Mouse (Mus musculus): ENCODE measurements around the gene Mbd3. TPM values are rescaled to one million over a fixed set of nuclear protein-coding genes. Genes with fewer than 3 reads are reported as not detected.
"Not testable (repeated sequence)": the region's sequence is repeated elsewhere in the genome, so short reads cannot be mapped to it uniquely, and the experiment has no call there.

Gene Mbd3
- total and polyA plus RNA-seq, 2 experiments from 2014 or later: 50.4 to 175 TPM

GRCm38 (mm10) chr10:80351896-80352295 lies 47.5 kb downstream of the Mbd3 start:
- H3K36me3 ChIP-seq (ENCODE audit: insufficient read depth, low read length): no peaks in the 10 kb centered on the region
- 25% methylated on average over 11 of the region's 11 CpGs for WGBS
- ATAC-seq (no peak), DNase-seq (ENCODE audit: low spot score) (no peak)
- TF ChIP-seq CTCF (IDR thresholded peaks at IDR 0.05; ENCODE audit: low read depth): no peak
- H3K9ac ChIP-seq (replicated peaks; ENCODE audit: low read length): no peak overlapping the region
- peaks cover 64% of the 10 kb centered on the region for H3K27me3 ChIP-seq (ENCODE audit: insufficient read depth, low read length)
- no peak overlapping the region for H3K27ac ChIP-seq
- H3K4me2 ChIP-seq (ENCODE audit: low read depth, low read length): no peak overlapping the region
- H3K9me3 ChIP-seq (ENCODE audit: low read length): no peaks in the 10 kb centered on the region
- no peak overlapping the region for H3K4me3 ChIP-seq (ENCODE audit: low read length)
- H3K4me1 ChIP-seq (ENCODE audit: insufficient read depth, low read length): no peaks in the 10 kb centered on the region; the same call in 1 of the 2 replicates

GRCm38 (mm10) chr10:80350292-80350691 lies 49.1 kb downstream of the Mbd3 start:
- H3K27ac ChIP-seq: no peak overlapping the region
- TF ChIP-seq CTCF (IDR thresholded peaks at IDR 0.05; ENCODE audit: low read depth): peak; percentile 97
- DNase-seq (ENCODE audit: low spot score): peak; percentile 77
- H3K27me3 ChIP-seq (ENCODE audit: insufficient read depth, low read length): peaks cover 54% of the 10 kb centered on the region
- H3K9ac ChIP-seq (replicated peaks; ENCODE audit: low read length): no peak overlapping the region
- H3K4me2 ChIP-seq (ENCODE audit: low read depth, low read length): no peak overlapping the region
- ATAC-seq: peak; percentile 69
- 3% methylated on average over 7 of the region's 7 CpGs for WGBS
- no peaks in the 10 kb centered on the region for H3K9me3 ChIP-seq (ENCODE audit: low read length)
- H3K36me3 ChIP-seq (ENCODE audit: insufficient read depth, low read length): no peaks in the 10 kb centered on the region
- no peaks in the 10 kb centered on the region for H3K4me1 ChIP-seq (ENCODE audit: insufficient read depth, low read length)
- H3K4me3 ChIP-seq (ENCODE audit: low read length): no peak overlapping the region

- no peak overlapping the region for H3K4me2 ChIP-seq (ENCODE audit: low read depth, low read length)
- no peak for TF ChIP-seq CTCF (IDR thresholded peaks at IDR 0.05; ENCODE audit: low read depth)
- WGBS: 18% methylated on average over 26 of the region's 26 CpGs
These were observed 50.4 kb downstream of the Mbd3 start for GRCm38 (mm10) chr10:80348981-80349380.

DNA sequence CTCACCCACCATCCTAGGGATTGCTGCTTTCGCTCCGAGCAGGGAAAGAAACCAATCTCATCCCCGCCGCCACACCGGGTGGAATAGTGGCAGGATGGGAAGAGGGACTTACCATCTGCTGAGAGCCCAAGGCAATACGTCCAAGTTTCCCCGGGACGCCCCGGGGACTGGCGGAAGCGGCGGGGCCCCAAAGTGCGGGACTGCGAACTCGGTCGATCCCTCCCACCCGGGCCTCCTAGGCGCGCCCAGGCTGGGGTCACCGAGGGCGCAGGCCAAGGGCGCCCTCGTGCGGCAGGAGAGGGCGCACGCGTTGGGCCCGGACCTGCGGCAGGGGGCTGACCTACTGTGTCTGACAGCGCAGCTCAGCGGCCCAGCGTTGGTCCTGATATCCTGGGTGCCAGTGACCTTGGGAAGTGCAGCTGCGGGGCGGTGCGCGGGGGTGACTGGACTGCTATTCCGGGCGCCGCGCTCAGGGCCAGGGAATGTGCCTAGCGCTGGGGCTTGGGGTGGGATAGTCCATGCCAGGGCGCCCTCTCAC lies 51.0 kb downstream of the Mbd3 start, which contains the start of gene Adamtsl5:
Gene Adamtsl5 (minus strand): TSS at position 169 of the 538 bp plus-strand sequence.
- peaks cover 64% of the 10 kb centered on the region for H3K27me3 ChIP-seq (ENCODE audit: insufficient read depth, low read length)
- WGBS: 1% methylated on average over 42 of the region's 42 CpGs
- peak within 1 kb of the TSS; percentile 20 for H3K4me3 ChIP-seq (ENCODE audit: low read length)
- H3K9ac ChIP-seq (replicated peaks; ENCODE audit: low read length): no peak within 1 kb of the TSS
- no peaks in the 10 kb centered on the region for H3K9me3 ChIP-seq (ENCODE audit: low read length)
- no peak within 1 kb of the TSS for H3K27ac ChIP-seq
- no peaks in the 10 kb centered on the region; the same call in 1 of the 2 replicates for H3K4me1 ChIP-seq (ENCODE audit: insufficient read depth, low read length)
- no peaks in the 10 kb centered on the region for H3K36me3 ChIP-seq (ENCODE audit: insufficient read depth, low read length)
- ATAC-seq (0 out of 2 replicates have a peak, but pooled peaks have one; percentile 39), DNase-seq (ENCODE audit: low spot score) (peak; percentile 51)
- peak within 1 kb of the TSS; percentile 38 for H3K4me2 ChIP-seq (ENCODE audit: low read depth, low read length)
- peak; percentile 45 for TF ChIP-seq CTCF (IDR thresholded peaks at IDR 0.05; ENCODE audit: low read depth)

More at GRCm38 (mm10) chr10:80348981-80349380, 50.4 kb downstream of the Mbd3 start:
- H3K27me3 ChIP-seq (ENCODE audit: insufficient read depth, low read length): peaks cover 58% of the 10 kb centered on the region
- DNase-seq (ENCODE audit: low spot score) (no peak), ATAC-seq (no peak)
- H3K36me3 ChIP-seq (ENCODE audit: insufficient read depth, low read length): no peaks in the 10 kb centered on the region
- H3K4me3 ChIP-seq (ENCODE audit: low read length): no peak overlapping the region
- H3K27ac ChIP-seq: no peak overlapping the region
- H3K4me1 ChIP-seq (ENCODE audit: insufficient read depth, low read length): no peaks in the 10 kb centered on the region
- no peak overlapping the region for H3K9ac ChIP-seq (replicated peaks; ENCODE audit: low read length)
- H3K9me3 ChIP-seq (ENCODE audit: low read length): no peaks in the 10 kb centered on the region

DNA sequence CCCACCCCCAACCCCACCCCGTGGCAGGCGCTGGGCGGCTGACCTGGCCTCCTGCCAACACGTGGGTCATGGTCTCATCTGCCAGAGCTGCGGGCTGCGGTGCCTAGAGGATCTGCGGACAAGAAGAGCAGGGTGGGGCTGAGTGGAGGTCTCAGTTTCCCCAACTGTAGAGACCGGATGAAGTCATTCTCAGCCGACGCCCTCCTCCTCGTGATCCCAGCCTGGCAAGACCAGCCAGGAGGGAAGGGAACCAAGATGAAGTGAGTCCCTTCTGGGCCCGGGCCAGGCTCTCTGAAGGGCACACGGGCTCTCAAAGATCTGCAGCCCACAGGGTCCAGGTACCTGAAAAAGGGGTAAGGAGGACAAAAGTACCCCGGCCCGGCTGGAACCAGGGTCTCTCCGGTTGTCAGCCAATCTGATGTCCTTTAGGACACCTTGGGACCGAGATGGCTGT lies 51.8 kb downstream of the Mbd3 start:
- Histone ChIP-seq H3K27ac (no peak overlapping the region), H3K4me2 (ENCODE audit: low read depth, low read length) (no peak overlapping the region; the same call in 1 of the 2 replicates), H3K27me3 (ENCODE audit: insufficient read depth, low read length) (peaks cover 71% of the 10 kb centered on the region), H3K9ac (replicated peaks; ENCODE audit: low read length) (no peak overlapping the region), H3K9me3 (ENCODE audit: low read length) (no peaks in the 10 kb centered on the region), H3K4me3 (ENCODE audit: low read length) (peak overlapping the region; percentile 20; the same call in 1 of the 2 replicates), H3K4me1 (ENCODE audit: insufficient read depth, low read length) (peaks cover 3% of the 10 kb centered on the region; the same call in 1 of the 2 replicates), H3K36me3 (ENCODE audit: insufficient read depth, low read length) (no peaks in the 10 kb centered on the region)
- ATAC-seq: no peak
- TF ChIP-seq CTCF (IDR thresholded peaks at IDR 0.05; ENCODE audit: low read depth): no peak
- DNase-seq (ENCODE audit: low spot score): no peak
- WGBS: 11% methylated on average over 17 of the region's 17 CpGs

- not testable (repeated sequence) for H3K4me1 ChIP-seq (ENCODE audit: insufficient read depth, low read length); H3K9ac ChIP-seq (replicated peaks; ENCODE audit: low read length); H3K36me3 ChIP-seq (ENCODE audit: insufficient read depth, low read length); H3K4me2 ChIP-seq (ENCODE audit: low read depth, low read length); DNase-seq (ENCODE audit: low spot score); H3K9me3 ChIP-seq (ENCODE audit: low read length); H3K4me3 ChIP-seq (ENCODE audit: low read length); H3K27ac ChIP-seq; ATAC-seq
- peaks cover 85% of the 10 kb centered on the region for H3K27me3 ChIP-seq (ENCODE audit: insufficient read depth, low read length)
- 66% methylated on average over 5 of the region's 6 CpGs for WGBS
These were observed 53.4 kb downstream of the Mbd3 start for GRCm38 (mm10) chr10:80345929-80346328.

GRCm38 (mm10) chr10:80345122-80345521 lies 54.2 kb downstream of the Mbd3 start:
- peaks cover 86% of the 10 kb centered on the region for H3K27me3 ChIP-seq (ENCODE audit: insufficient read depth, low read length)
- H3K4me2 ChIP-seq (ENCODE audit: low read depth, low read length): no peak overlapping the region
- no peak overlapping the region for H3K9ac ChIP-seq (replicated peaks; ENCODE audit: low read length)
- DNase-seq (ENCODE audit: low spot score): no peak
- no peak for TF ChIP-seq CTCF (IDR thresholded peaks at IDR 0.05; ENCODE audit: low read depth)
- no peak for ATAC-seq
- no peaks in the 10 kb centered on the region for H3K9me3 ChIP-seq (ENCODE audit: low read length)
- 5% methylated on average over 14 of the region's 16 CpGs for WGBS
- peaks cover 7% of the 10 kb centered on the region; the same call in 1 of the 2 replicates for H3K4me1 ChIP-seq (ENCODE audit: insufficient read depth, low read length)
- H3K4me3 ChIP-seq (ENCODE audit: low read length): no peak overlapping the region
- H3K27ac ChIP-seq: no peak overlapping the region
- H3K36me3 ChIP-seq (ENCODE audit: insufficient read depth, low read length): no peaks in the 10 kb centered on the region
